Mouse (Mus musculus) mouse trophoblast stem cell (cell line): ENCODE results near the gene Tgfbr3.

Experiments used
- in situ Hi-C, 2 experiments: fragments of 300-500 bp; cut with MseI, MboI; formaldehyde crosslinking; loops; 2 replicates in 1 of 2; 3 replicates in 1 of 2; pipeline ENCODE4 v1.15.1; 2025

Tgfbr3 gene

DNA sequence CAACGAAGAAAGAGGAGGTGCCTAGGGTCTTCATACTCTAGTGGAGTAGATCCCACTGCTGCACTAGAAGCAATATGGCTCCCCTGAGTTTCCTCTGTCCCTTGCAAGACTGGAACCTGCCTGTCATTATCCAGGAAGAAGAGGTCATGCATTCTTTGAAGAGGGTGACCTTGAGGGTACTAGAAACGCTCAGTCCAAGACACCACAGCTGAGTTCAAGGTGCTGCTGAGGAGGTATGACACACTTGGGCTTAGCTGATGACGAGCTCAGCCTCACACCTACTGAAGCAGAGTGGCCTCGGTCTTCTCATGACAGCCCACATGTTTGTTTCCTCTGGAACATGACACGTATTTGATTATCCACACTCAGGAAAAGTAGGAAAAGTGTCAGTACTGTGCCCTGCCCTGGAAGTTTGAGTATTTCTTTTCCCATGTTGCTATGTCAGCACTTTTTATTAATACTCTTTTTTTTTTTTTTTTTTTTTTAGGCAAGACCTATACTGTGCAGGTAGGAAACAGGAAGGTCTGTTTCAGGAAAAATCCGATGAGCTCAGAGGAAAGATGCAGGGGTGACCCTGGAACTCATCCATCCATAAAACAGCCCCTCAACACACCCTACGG lies 176.7 kb downstream of the Tgfbr3 start:
- in situ Hi-C loops, result no loop called here

GRCm38 (mm10) chr5:107111802-107112201 lies 177.6 kb downstream of the Tgfbr3 start:
- in situ Hi-C loops, result no loop called here

- in situ Hi-C loops, result no loop called here
Measured at GRCm38 (mm10) chr5:107110880-107111520, 178.4 kb downstream of the Tgfbr3 start.

- in situ Hi-C loops, result no loop called here
Measured at GRCm38 (mm10) chr5:107110089-107110879, 179.1 kb downstream of the Tgfbr3 start.

DNA sequence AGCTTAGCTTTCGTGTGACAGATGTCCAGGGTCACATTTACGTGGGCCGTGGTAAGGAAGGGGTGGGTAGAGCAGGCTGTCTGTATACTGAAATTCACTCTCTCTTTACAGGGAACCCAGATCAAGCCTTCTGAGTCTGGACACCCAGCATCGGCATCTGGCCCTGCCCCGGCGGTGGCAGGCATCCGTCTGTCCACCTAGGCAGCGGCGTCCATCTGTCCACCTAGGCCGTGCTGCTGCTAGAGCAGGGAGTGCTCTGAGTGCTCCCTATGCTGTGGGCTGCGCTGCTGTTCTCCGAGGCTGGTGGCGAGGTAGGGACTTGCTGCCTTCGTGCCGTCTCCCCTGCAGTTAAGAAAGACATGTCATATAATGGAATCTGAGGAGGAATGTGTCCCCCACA lies 180.0 kb downstream of the Tgfbr3 start:
- in situ Hi-C loops, result no loop called here

GRCm38 (mm10) chr5:107106793-107107192 lies 182.6 kb downstream of the Tgfbr3 start:
- in situ Hi-C loops, result no loop called here

GRCm38 (mm10) chr5:107106139-107106538 lies 183.3 kb downstream of the Tgfbr3 start:
- in situ Hi-C loops, result no loop called here

DNA sequence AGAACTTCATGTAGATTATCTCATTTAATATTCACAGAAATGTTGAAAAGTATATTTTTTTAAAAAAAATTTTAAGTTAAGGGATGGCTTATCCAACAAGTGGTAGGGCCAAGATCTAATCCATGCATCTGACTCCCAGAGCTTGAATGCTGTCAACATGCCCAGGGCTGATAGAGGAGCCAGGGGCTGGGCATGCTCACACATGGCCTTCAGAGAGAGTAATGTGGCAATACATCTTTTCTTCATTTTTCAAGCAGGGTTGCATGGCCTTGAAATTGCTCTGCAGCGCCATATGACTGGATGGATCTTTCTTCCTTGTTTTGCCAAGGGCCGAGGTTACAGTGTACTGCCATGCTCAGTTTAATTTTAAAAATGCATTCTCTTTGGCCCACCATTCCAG lies 185.8 kb downstream of the Tgfbr3 start:
- in situ Hi-C loops, result no loop called here

DNA sequence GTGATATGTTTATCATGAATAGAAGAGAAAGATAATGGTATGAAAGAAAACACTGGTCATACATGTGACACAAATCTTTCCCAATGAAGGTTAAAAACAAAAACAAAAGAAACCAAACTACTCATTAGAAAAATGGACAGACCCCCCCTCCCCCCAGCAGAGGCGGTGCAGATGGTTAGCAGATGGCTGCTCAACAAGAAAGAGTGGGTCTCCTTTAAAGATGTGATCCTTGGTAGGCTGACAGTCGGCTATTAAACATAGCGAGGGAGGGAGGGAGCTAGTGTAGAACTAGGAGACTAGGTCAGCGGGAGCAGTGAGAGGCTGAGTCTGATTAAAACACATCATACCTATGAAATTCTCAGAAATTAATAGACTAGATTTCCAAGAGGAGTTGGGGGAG lies 186.5 kb downstream of the Tgfbr3 start:
- in situ Hi-C loops, result no loop called here

DNA sequence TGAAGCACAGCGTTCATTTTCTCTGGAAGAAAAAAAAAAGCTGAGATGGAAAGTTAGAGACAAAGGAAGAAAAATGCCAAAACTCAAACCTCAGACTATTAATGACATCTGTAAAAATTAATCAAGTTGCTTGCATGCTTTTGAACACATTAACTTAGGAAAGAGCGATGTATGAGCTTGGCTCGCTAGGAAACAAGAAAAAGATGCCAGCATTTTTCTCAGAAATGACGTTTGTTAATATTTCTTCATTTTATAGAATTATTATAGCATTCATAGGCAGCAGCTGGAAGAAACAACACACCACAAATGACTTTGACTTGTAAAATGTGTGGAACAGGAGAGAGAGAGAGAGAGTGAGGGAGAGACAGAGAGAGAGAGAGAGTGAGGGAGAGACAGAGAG lies 187.7 kb downstream of the Tgfbr3 start:
- in situ Hi-C loops, result no loop called here

- in situ Hi-C loops, result no loop called here
Measured at GRCm38 (mm10) chr5:107101135-107101534, 188.3 kb downstream of the Tgfbr3 start.

DNA sequence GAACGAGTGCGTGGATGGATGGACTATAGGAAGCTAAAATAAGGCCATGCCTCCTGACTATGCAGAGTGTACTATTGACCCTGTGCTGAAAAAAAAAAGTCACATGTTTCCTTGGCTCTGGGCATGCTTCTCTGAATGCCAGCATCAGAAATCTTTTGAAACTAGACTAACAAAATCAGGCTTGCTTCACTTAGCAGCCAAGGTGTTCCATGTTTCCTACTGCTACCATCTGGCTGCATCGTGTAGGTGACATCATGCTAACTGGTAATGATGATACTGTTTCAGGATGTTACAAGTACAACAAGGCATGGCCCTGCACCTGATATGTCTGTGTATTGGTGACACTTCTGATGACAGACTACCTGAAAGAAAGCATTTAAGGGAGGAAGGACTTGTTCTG lies 189.8 kb downstream of the Tgfbr3 start:
- in situ Hi-C loops, result no loop called here

DNA sequence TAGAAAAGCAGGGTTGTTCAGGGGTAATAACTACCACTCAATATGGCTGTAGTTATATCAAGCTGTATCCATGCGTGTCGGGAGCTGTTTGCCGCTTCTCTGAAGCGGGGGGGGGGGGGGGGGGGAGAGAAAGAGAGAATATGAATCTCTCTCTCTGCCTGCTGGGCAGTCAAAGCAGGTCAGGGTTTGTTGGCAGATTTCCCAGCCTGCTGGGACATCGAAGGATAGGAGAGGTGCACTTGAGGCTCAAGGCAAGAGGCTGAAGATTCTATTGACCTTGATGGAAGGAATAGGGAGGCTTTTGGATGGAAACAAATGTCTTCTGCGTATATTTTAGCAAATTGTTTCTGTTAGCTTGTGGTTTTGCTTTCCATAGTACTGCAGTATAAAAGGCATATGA lies 190.4 kb downstream of the Tgfbr3 start:
- in situ Hi-C loops, result no loop called here

GRCm38 (mm10) chr5:107098007-107098406 lies 191.4 kb downstream of the Tgfbr3 start:
- in situ Hi-C loops, result no loop called here

GRCm38 (mm10) chr5:107097314-107097713 lies 192.1 kb downstream of the Tgfbr3 start:
- in situ Hi-C loops, result no loop called here

DNA sequence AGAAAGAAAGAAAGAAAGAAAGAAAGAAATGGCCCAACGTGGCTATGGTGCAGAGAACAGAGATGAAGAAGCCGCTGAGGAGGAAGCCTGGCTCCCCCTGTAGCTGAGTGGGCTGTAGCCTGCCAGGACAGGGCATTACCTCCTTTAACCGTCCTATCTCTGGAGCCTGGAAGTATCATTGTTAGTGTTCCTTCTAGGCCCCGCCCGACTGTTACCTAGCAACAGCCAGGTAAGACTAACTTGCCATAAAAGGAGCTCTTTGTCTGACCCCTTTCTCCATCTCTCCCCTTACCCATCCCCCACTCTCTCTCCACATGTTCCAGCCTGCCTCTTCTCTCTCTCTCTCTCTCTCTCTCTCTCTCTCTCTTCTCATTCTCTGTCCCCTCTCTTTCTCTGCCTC lies 195.2 kb downstream of the Tgfbr3 start:
- in situ Hi-C loops, result no loop called here

DNA sequence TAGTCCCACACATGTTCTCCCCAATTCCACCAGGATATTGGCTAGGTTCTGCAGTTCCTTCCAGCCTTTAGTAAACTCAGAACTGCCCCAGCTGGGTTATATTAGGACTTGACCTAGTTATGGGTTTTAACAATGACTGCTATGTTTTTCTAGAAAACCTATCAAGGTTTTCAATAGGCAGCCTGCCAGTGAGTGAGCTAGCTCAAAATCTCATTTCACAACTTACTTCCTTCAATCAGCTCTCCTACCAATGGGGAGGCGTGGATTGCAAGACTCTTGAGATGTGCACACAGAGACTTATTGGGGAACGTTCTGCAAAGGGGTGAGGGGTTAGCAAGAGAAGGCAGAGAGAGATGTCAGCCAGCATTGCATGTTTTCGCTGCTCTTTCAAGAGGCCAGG lies 196.2 kb downstream of the Tgfbr3 start:
- in situ Hi-C loops, result no loop called here

DNA sequence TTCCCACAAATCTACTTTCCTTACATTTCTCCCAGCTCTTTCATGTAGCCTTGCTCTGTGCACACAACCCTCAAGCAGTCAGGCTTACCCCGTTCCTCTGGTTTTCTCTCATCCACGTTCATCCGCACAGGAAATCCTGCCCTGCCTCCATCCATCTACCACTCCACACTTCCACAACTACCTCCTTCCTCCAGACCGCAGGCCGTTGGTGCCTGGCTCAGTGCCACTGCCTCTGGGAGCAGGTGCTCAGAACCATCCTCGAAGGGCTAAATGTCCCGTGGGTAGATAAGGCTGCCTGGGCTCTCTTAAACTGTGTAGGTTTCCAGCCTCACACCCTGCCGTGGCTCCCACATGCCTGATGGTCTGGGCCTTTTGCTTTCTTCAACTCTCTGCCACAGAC lies 197.3 kb downstream of the Tgfbr3 start:
- in situ Hi-C loops, result no loop called here

GRCm38 (mm10) chr5:107089966-107090365 lies 199.5 kb downstream of the Tgfbr3 start:
- in situ Hi-C loops, result no loop called here

DNA sequence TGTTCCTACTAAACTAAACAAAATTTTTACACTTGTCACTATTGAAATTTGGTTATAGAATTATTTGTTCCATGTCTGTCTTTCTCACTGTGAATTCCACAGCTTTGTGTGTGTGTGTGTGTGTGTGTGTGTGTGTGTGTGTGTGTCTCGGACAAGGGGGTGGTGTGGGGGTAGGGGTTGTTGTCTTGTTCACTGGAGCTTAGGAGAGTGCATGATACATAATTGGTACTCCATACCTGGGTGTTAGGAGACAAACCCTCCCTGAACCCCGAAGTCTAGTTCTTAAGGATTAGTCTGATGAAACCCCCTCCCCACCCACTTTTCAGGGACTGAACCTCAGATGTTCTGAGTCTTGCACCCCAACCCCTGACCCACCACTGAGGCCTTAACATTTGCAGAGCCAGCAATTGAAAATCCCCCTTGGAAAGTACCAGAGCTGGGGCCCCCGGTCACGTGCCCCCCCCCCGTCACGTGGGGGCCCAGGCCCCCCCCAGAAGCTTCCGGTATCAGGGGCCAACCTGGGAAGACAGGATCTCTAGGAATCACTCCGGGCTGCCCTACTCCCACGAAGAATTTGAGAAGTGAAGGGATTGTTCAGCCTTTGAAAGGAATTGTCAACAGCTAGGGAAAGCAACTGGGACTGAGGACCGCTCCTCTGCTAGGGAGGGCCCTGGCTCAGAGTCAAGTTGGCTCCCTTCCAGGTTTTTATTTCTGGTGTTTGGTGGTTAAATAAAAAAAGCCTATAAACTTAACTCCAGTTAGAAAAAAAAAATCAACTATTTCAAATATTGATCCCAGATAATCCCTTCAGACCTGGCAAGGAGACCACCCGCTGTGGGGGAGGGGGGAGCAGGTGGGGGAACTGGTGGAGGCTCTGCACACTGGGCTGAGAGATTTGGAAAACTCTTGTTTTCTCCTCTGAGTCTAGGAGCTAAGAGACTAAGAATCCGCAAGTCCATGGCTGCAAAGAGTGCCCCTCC lies 201.3 kb downstream of the Tgfbr3 start:
- in situ Hi-C loops, result no loop called here

DNA sequence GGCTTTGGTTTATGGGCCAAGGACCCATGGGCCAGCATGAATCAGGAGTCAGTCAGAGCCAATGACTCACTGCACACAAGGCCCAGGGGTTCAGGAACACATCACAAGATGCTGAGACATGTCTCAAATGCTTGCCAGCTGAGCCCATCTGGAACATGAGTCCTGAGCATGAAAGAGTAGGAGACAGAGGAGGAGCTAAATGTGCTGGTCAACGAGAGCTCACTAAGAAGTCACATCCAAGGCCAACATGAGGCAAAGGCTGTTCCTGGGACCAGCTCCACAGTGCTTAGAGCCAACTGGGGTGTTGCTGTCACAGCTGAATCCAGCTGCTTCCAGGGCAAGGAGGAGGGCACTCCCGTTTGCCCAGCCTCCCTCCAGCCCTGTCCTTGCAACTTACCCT lies 202.1 kb downstream of the Tgfbr3 start:
- in situ Hi-C loops, result no loop called here

GRCm38 (mm10) chr5:107086166-107086565 lies 203.3 kb downstream of the Tgfbr3 start:
- in situ Hi-C loops, result no loop called here
